Mouse (Mus musculus) gastrocnemius, postnatal 10 days (tissue): Measurements from ENCODE around the gene Clasp1. TPM values are rescaled to one million over a fixed set of nuclear protein-coding genes. Genes with fewer than 3 reads are reported as not detected.
A peak's percentile ranks its signal among the peaks of the same experiment; 100 is the strongest.

Experiments
- DNase-seq: peaks from one replicate; pipeline ENCODE4 v3.0.0; 2021; ENCODE audit warnings: mixed read lengths
- total RNA-seq, 2 experiments: library from RNA; stranded (reverse); gene quantifications; 2 replicates each; pipeline ENCODE4 v1.2.3; 2021

The Clasp1 gene
- total RNA-seq, 2 experiments from 2014 or later: 78.7 to 90.1 TPM

GRCm38 (mm10) chr1:118450891-118451450 lies 62.1 kb downstream of the Clasp1 start:
- no peak for DNase-seq

- DNase-seq: no peak
Observed at GRCm38 (mm10) chr1:118453577-118453976, 64.7 kb downstream of the Clasp1 start.

- no peak for DNase-seq
Observed at GRCm38 (mm10) chr1:118454817-118455216, 66.0 kb downstream of the Clasp1 start.

GRCm38 (mm10) chr1:118457256-118457882 lies 68.5 kb downstream of the Clasp1 start:
- DNase-seq: no peak

GRCm38 (mm10) chr1:118457883-118458259 lies 69.0 kb downstream of the Clasp1 start:
- no peak for DNase-seq

GRCm38 (mm10) chr1:118458279-118458678 lies 69.4 kb downstream of the Clasp1 start:
- no peak for DNase-seq

- peak; percentile 83 for DNase-seq
Observed at GRCm38 (mm10) chr1:118458963-118459920, 70.4 kb downstream of the Clasp1 start.

GRCm38 (mm10) chr1:118460716-118461115 lies 71.9 kb downstream of the Clasp1 start:
- DNase-seq: no peak

- DNase-seq: no peak
Observed at GRCm38 (mm10) chr1:118466041-118466440, 77.2 kb downstream of the Clasp1 start.

GRCm38 (mm10) chr1:118472386-118472785 lies 83.5 kb downstream of the Clasp1 start:
- DNase-seq: no peak

GRCm38 (mm10) chr1:118476919-118477318 lies 88.1 kb downstream of the Clasp1 start:
- DNase-seq: peak; percentile 24

- no peak for DNase-seq
Observed at GRCm38 (mm10) chr1:118479246-118479645, 90.4 kb downstream of the Clasp1 start.

GRCm38 (mm10) chr1:118480484-118481364 lies 91.9 kb downstream of the Clasp1 start:
- no peak for DNase-seq

GRCm38 (mm10) chr1:118481365-118481702 lies 92.5 kb downstream of the Clasp1 start:
- no peak for DNase-seq

GRCm38 (mm10) chr1:118481703-118482102 lies 92.8 kb downstream of the Clasp1 start:
- no peak for DNase-seq

- DNase-seq: no peak
Observed at GRCm38 (mm10) chr1:118482285-118483019, 93.6 kb downstream of the Clasp1 start.

- no peak for DNase-seq
Observed at GRCm38 (mm10) chr1:118483504-118484096, 94.7 kb downstream of the Clasp1 start.

GRCm38 (mm10) chr1:118485572-118485971 lies 96.7 kb downstream of the Clasp1 start:
- DNase-seq: no peak

GRCm38 (mm10) chr1:118486021-118486420 lies 97.2 kb downstream of the Clasp1 start:
- no peak for DNase-seq

- DNase-seq: no peak
Observed at GRCm38 (mm10) chr1:118492811-118493210, 104.0 kb downstream of the Clasp1 start.

- no peak for DNase-seq
Observed at GRCm38 (mm10) chr1:118494551-118494950, 105.7 kb downstream of the Clasp1 start.
